Mouse (Mus musculus): ENCODE data around the gene I830077J02Rik. TPM values are rescaled to one million over a fixed set of nuclear protein-coding genes. Genes with fewer than 3 reads are reported as not detected.

I830077J02Rik gene
- polyA plus RNA-seq, 1 experiment from 2014 or later = 1.2 TPM

GRCm38 (mm10) chr3:105878751-105879150, 53.7 kb downstream of the I830077J02Rik start:
- ATAC-seq (replicated peaks; ENCODE audit: low FRiP score, low TSS enrichment, low read depth) (no peak), DNase-seq (ENCODE audit: low spot score) (peak; percentile 15)
- WGBS = 89% methylated on average over 8 of the region's 8 CpGs
- Histone ChIP-seq H3K4me1 (replicated peaks; ENCODE audit: control insufficient read depth, insufficient read depth, low read length) (no peaks in the 10 kb centered on the region), H3K9me3 (ENCODE audit: control insufficient read depth, low read length) (no peaks in the 10 kb centered on the region), H3K9ac (ENCODE audit: low read length) (no peak overlapping the region), H3K4me3 (ENCODE audit: low read depth, low read length) (no peak overlapping the region), H3K36me3 (ENCODE audit: control insufficient read depth, insufficient read depth, low read length) (no peaks in the 10 kb centered on the region), H3K27me3 (replicated peaks; ENCODE audit: control insufficient read depth, insufficient read depth, low read length) (no peaks in the 10 kb centered on the region), H3K4me2 (ENCODE audit: low read length) (no peak overlapping the region), H3K27ac (ENCODE audit: low read depth) (no peak overlapping the region)

- ATAC-seq (replicated peaks; ENCODE audit: low FRiP score, low TSS enrichment, low read depth) (no peak), DNase-seq (ENCODE audit: low spot score) (no peak)
- Histone ChIP-seq H3K9me3 (ENCODE audit: control insufficient read depth, low read length) (no peaks in the 10 kb centered on the region), H3K36me3 (ENCODE audit: control insufficient read depth, insufficient read depth, low read length) (no peaks in the 10 kb centered on the region), H3K9ac (ENCODE audit: low read length) (no peak overlapping the region), H3K4me2 (ENCODE audit: low read length) (no peak overlapping the region), H3K27ac (ENCODE audit: low read depth) (no peak overlapping the region), H3K4me3 (ENCODE audit: low read depth, low read length) (no peak overlapping the region), H3K4me1 (replicated peaks; ENCODE audit: control insufficient read depth, insufficient read depth, low read length) (no peaks in the 10 kb centered on the region), H3K27me3 (replicated peaks; ENCODE audit: control insufficient read depth, insufficient read depth, low read length) (no peaks in the 10 kb centered on the region)
- 59% methylated on average over 2 of the region's 2 CpGs for WGBS
Measured at GRCm38 (mm10) chr3:105877919-105878318, 54.5 kb downstream of the I830077J02Rik start.

- 69% methylated on average over 6 of the region's 6 CpGs for WGBS
- ATAC-seq (replicated peaks; ENCODE audit: low FRiP score, low TSS enrichment, low read depth) (no peak), DNase-seq (ENCODE audit: low spot score) (no peak)
Measured at GRCm38 (mm10) chr3:105877252-105877803, 55.1 kb downstream of the I830077J02Rik start.

GRCm38 (mm10) chr3:105876022-105876421, 56.4 kb downstream of the I830077J02Rik start:
- H3K36me3 ChIP-seq (ENCODE audit: control insufficient read depth, insufficient read depth, low read length) = no peaks in the 10 kb centered on the region
- no peak overlapping the region for H3K27ac ChIP-seq (ENCODE audit: low read depth)
- no peaks in the 10 kb centered on the region for H3K9me3 ChIP-seq (ENCODE audit: control insufficient read depth, low read length)
- no peak overlapping the region for H3K9ac ChIP-seq (ENCODE audit: low read length)
- WGBS = 79% methylated on average over 5 of the region's 5 CpGs
- DNase-seq (ENCODE audit: low spot score) (peak; percentile 23), ATAC-seq (replicated peaks; ENCODE audit: low FRiP score, low TSS enrichment, low read depth) (no peak)
- H3K27me3 ChIP-seq (replicated peaks; ENCODE audit: control insufficient read depth, insufficient read depth, low read length) = no peaks in the 10 kb centered on the region
- peaks cover 5% of the 10 kb centered on the region for H3K4me1 ChIP-seq (replicated peaks; ENCODE audit: control insufficient read depth, insufficient read depth, low read length)
- no peak overlapping the region for H3K4me2 ChIP-seq (ENCODE audit: low read length)
- H3K4me3 ChIP-seq (ENCODE audit: low read depth, low read length) = no peak overlapping the region

More at GRCm38 (mm10) chr3:105877252-105877803, 55.1 kb downstream of the I830077J02Rik start:
- Histone ChIP-seq H3K27me3 (replicated peaks; ENCODE audit: control insufficient read depth, insufficient read depth, low read length) (no peaks in the 10 kb centered on the region), H3K9ac (ENCODE audit: low read length) (no peak overlapping the region), H3K27ac (ENCODE audit: low read depth) (no peak overlapping the region; the same call in 1 of the 2 replicates), H3K36me3 (ENCODE audit: control insufficient read depth, insufficient read depth, low read length) (no peaks in the 10 kb centered on the region), H3K9me3 (ENCODE audit: control insufficient read depth, low read length) (no peaks in the 10 kb centered on the region), H3K4me2 (ENCODE audit: low read length) (no peak overlapping the region), H3K4me1 (replicated peaks; ENCODE audit: control insufficient read depth, insufficient read depth, low read length) (peaks cover 3% of the 10 kb centered on the region), H3K4me3 (ENCODE audit: low read depth, low read length) (no peak overlapping the region)

Other genes with a start within 250 kb of the I830077J02Rik start
- 38.2 and 43.9 TPM in 2 replicates for gene Ddx20, start 245.1 kb downstream of the I830077J02Rik start, polyA plus RNA-seq (2014; fragmentation: Nextera tagmentation; extraction: Ambion mirVana)
- gene Inka2, start 228.1 kb downstream of the I830077J02Rik start, polyA plus RNA-seq (2014; fragmentation: Nextera tagmentation; extraction: Ambion mirVana) = 0.81 and 1.1 TPM in 2 replicates
- 81.6 and 82.2 TPM in 2 replicates for gene Rap1a, start 131.3 kb downstream of the I830077J02Rik start, polyA plus RNA-seq (2014; fragmentation: Nextera tagmentation; extraction: Ambion mirVana)
- gene Adora3, start 61.8 kb downstream of the I830077J02Rik start, polyA plus RNA-seq (2014; fragmentation: Nextera tagmentation; extraction: Ambion mirVana) = 0.17 TPM in 1 of 2 replicates, not detected in the other
- 0.18 TPM in 1 of 2 replicates, not detected in the other for gene Tmigd3, start 61.8 kb downstream of the I830077J02Rik start, polyA plus RNA-seq (2014; fragmentation: Nextera tagmentation; extraction: Ambion mirVana)
- gene Wdr77, start 26.7 kb upstream of the I830077J02Rik start, polyA plus RNA-seq (2014; fragmentation: Nextera tagmentation; extraction: Ambion mirVana) = 159 and 169 TPM in 2 replicates
- gene Atp5f1, start 27.4 kb upstream of the I830077J02Rik start, polyA plus RNA-seq (2014; fragmentation: Nextera tagmentation; extraction: Ambion mirVana) = 498 and 500 TPM in 2 replicates
- gene Ovgp1, start 41.0 kb upstream of the I830077J02Rik start, polyA plus RNA-seq (2014; fragmentation: Nextera tagmentation; extraction: Ambion mirVana) = 1.1 and 1.8 TPM in 2 replicates
- gene Pifo, start 82.0 kb upstream of the I830077J02Rik start, polyA plus RNA-seq (2014; fragmentation: Nextera tagmentation; extraction: Ambion mirVana) = not detected in 2 replicates
- 0.19 TPM in 1 of 2 replicates, not detected in the other for gene Chil5, start 100.2 kb upstream of the I830077J02Rik start, polyA plus RNA-seq (2014; fragmentation: Nextera tagmentation; extraction: Ambion mirVana)
- gene Chia1, start 180.6 kb upstream of the I830077J02Rik start, polyA plus RNA-seq (2014; fragmentation: Nextera tagmentation; extraction: Ambion mirVana) = not detected in 2 replicates
- gene Chil3, start 234.9 kb upstream of the I830077J02Rik start, polyA plus RNA-seq (2014; fragmentation: Nextera tagmentation; extraction: Ambion mirVana) = not detected in 2 replicates